In genomic region chr4:135855080-135855479, GRCm38 (mm10) we compare ENCODE assay signal across 8 mouse cellular contexts. TPM values are rescaled to one million over a fixed set of nuclear protein-coding genes. Genes with fewer than 3 reads are reported as not detected.
DNase-seq lines count a peak whose midpoint lies in the region; ATAC-seq and TF ChIP-seq lines count a peak whose summit lies in the region.

No protein-coding gene starts in this region.

- peak; percentile 17; the same call in 1 of the 2 replicates for ATAC-seq in kidney, embryonic 16.5 days (ENCODE audit: low FRiP score, low TSS enrichment)
- ATAC-seq in granulocyte monocyte progenitor cell, adult 5-6 weeks (replicated peaks; ENCODE audit: poor library complexity, severe bottlenecking): peak; percentile 53
- no peak for ATAC-seq in liver, embryonic 16.5 days (ENCODE audit: low read depth)

- TF ChIP-seq CTCF in bone marrow, adult 2 months (IDR thresholded peaks at IDR 0.05; ENCODE audit: control insufficient read depth, insufficient read depth, low read length): no peak

- 4% methylated on average over 6 of the region's 6 CpGs for WGBS in kidney, embryonic 16.5 days
- WGBS in bone marrow, adult 2 months: 8% methylated on average over 6 of the region's 6 CpGs
- WGBS in liver, embryonic 16.5 days (ENCODE audit: insufficient replicate concordance): 3% methylated on average over 6 of the region's 6 CpGs

- H3K4me3 ChIP-seq in kidney, embryonic 16.5 days (ENCODE audit: low read length): peak overlapping the region; percentile 95
- H3K4me3 ChIP-seq in bone marrow, adult 2 months (replicated peaks; ENCODE audit: control insufficient read depth, low read depth, low read length): peak overlapping the region; percentile 82
- H3K4me3 ChIP-seq in liver, embryonic 16.5 days (ENCODE audit: low read depth, low read length): peak overlapping the region; percentile 98

- peak overlapping the region; percentile 74 for H3K4me2 ChIP-seq in kidney, embryonic 16.5 days (replicated peaks; ENCODE audit: low read depth, low read length)
- H3K4me2 ChIP-seq in liver, embryonic 16.5 days (ENCODE audit: low read depth, low read length): peak overlapping the region; percentile 95

- TF ChIP-seq POLR2A in bone marrow, adult 2 months (IDR thresholded peaks at IDR 0.05; ENCODE audit: borderline replicate concordance, control insufficient read depth, low read depth, low read length): no peak

- no peak for DNase-seq in kidney, postnatal 36 days
- no peak for DNase-seq in right cerebral cortex, postnatal 4 days
- no peak for DNase-seq in gastrocnemius, adult 18-20 months (ENCODE audit: low spot score)
- no peak for DNase-seq in layer of hippocampus, postnatal 14 days (ENCODE audit: low spot score in 2 of 2)

- peaks cover 29% of the 10 kb centered on the region for H3K4me1 ChIP-seq in kidney, embryonic 16.5 days (ENCODE audit: insufficient read depth, low read length)
- H3K4me1 ChIP-seq in bone marrow, adult 2 months (ENCODE audit: control insufficient read depth, insufficient read depth, low read length): peaks cover 2% of the 10 kb centered on the region; the same call in 1 of the 2 replicates
- peaks cover 72% of the 10 kb centered on the region for H3K4me1 ChIP-seq in liver, embryonic 16.5 days (ENCODE audit: control insufficient read depth, low read depth, low read length)

- H3K9ac ChIP-seq in kidney, embryonic 16.5 days (replicated peaks; ENCODE audit: low read length): peak overlapping the region; percentile 91
- peak overlapping the region; percentile 94 for H3K9ac ChIP-seq in liver, embryonic 16.5 days (ENCODE audit: low read depth, low read length)

- no peaks in the 10 kb centered on the region for H3K27me3 ChIP-seq in kidney, embryonic 16.5 days (ENCODE audit: insufficient read depth, low read length)
- H3K27me3 ChIP-seq in liver, embryonic 16.5 days (ENCODE audit: control insufficient read depth, insufficient read depth, low read depth, low read length): no peaks in the 10 kb centered on the region

- H3K27ac ChIP-seq in kidney, embryonic 16.5 days (ENCODE audit: low read length): peak overlapping the region; percentile 100
- peak overlapping the region; percentile 99 for H3K27ac ChIP-seq in bone marrow, adult 2 months (ENCODE audit: control insufficient read depth, insufficient read depth, low read depth, low read length, poor library complexity)
- H3K27ac ChIP-seq in liver, embryonic 16.5 days (ENCODE audit: low read length): peak overlapping the region; percentile 99

- no peaks in the 10 kb centered on the region for H3K9me3 ChIP-seq in kidney, embryonic 16.5 days (ENCODE audit: low read length)
- no peaks in the 10 kb centered on the region for H3K9me3 ChIP-seq in liver, embryonic 16.5 days (replicated peaks; ENCODE audit: control insufficient read depth, low read length)

- H3K36me3 ChIP-seq in kidney, embryonic 16.5 days (ENCODE audit: insufficient read depth, low read length): peaks cover 6% of the 10 kb centered on the region; the same call in 1 of the 2 replicates
- H3K36me3 ChIP-seq in liver, embryonic 16.5 days (ENCODE audit: control insufficient read depth, insufficient read depth): peaks cover 10% of the 10 kb centered on the region

RNA-seq across cellular contexts. Expression of gene Srsf10, which starts 0.5 kb away (rescaled TPM):
- polyA plus RNA-seq in kidney, embryonic 16.5 days (2015; fragmentation: Nextera tagmentation; extraction: Ambion mirVana): 242 and 253 TPM in 2 replicates
- 221 and 300 TPM in 2 replicates for polyA plus RNA-seq in bone marrow, adult 2 months (2011; ENCODE audit: insufficient read depth, insufficient read length, low replicate concordance, missing spikeins)
- 140 TPM in 2 replicates for total RNA-seq in granulocyte monocyte progenitor cell, adult 5-6 weeks (2014; fragmentation: Nextera tagmentation)
- 191 and 201 TPM in 2 replicates for total RNA-seq in granulocyte monocyte progenitor cell, adult 5-6 weeks (2017)
- polyA plus RNA-seq in liver, embryonic 16.5 days (2015; fragmentation: Nextera tagmentation; extraction: Ambion mirVana): 81.8 and 90.3 TPM in 2 replicates
- 10 to 100 TPM; 25.6 to 27.0 TPM for total RNA-seq in gastrocnemius, adult 18-20 months (2021)
- 10 to 100 TPM; 78.4 to 85.6 TPM for total RNA-seq in layer of hippocampus, postnatal 14 days (2021)

RNA-seq across cellular contexts. Expression of gene Pnrc2, which starts 18.6 kb away (rescaled TPM):
- polyA plus RNA-seq in kidney, embryonic 16.5 days (2015; fragmentation: Nextera tagmentation; extraction: Ambion mirVana): 211 and 212 TPM in 2 replicates
- 37.3 and 38.3 TPM in 2 replicates for polyA plus RNA-seq in bone marrow, adult 2 months (2011; ENCODE audit: insufficient read depth, insufficient read length, low replicate concordance, missing spikeins)
- 65.4 and 67.9 TPM in 2 replicates for total RNA-seq in granulocyte monocyte progenitor cell, adult 5-6 weeks (2014; fragmentation: Nextera tagmentation)
- total RNA-seq in granulocyte monocyte progenitor cell, adult 5-6 weeks (2017): 159 and 192 TPM in 2 replicates
- polyA plus RNA-seq in liver, embryonic 16.5 days (2015; fragmentation: Nextera tagmentation; extraction: Ambion mirVana): 74.9 and 81.1 TPM in 2 replicates
- 10 to 100 TPM; 39.8 to 42.2 TPM for total RNA-seq in gastrocnemius, adult 18-20 months (2021)
- 10 to 100 TPM; 59.5 to 67.2 TPM for total RNA-seq in layer of hippocampus, postnatal 14 days (2021)

RNA-seq across cellular contexts. Expression of gene Cnr2, which starts 40.1 kb away (rescaled TPM):
- polyA plus RNA-seq in kidney, embryonic 16.5 days (2015; fragmentation: Nextera tagmentation; extraction: Ambion mirVana): 1.0 and 1.1 TPM in 2 replicates
- 4.6 and 12.2 TPM in 2 replicates for polyA plus RNA-seq in bone marrow, adult 2 months (2011; ENCODE audit: insufficient read depth, insufficient read length, low replicate concordance, missing spikeins)
- total RNA-seq in granulocyte monocyte progenitor cell, adult 5-6 weeks (2014; fragmentation: Nextera tagmentation): 4.5 and 6.0 TPM in 2 replicates
- total RNA-seq in granulocyte monocyte progenitor cell, adult 5-6 weeks (2017): 4.0 and 5.1 TPM in 2 replicates
- polyA plus RNA-seq in liver, embryonic 16.5 days (2015; fragmentation: Nextera tagmentation; extraction: Ambion mirVana): 2.9 TPM in 2 replicates
- under 1 TPM in 1 of 2 experiments, not detected in 1; 0.12 TPM for total RNA-seq in gastrocnemius, adult 18-20 months (2021)
- total RNA-seq in layer of hippocampus, postnatal 14 days (2021): under 1 TPM in 1 of 2 experiments, not detected in 1; 0.09 TPM

Comparison
In these comparisons a context has a peak if more than half of its experiments do, and no peak if none do; other contexts are left out.
1. RNA of gene Cnr2, which starts 40.1 kb away (total RNA-seq): 4.0 to 6.0 TPM in granulocyte monocyte progenitor cell, adult 5-6 weeks; 0.12 TPM in gastrocnemius, adult 18-20 months and 0.09 TPM in layer of hippocampus, postnatal 14 days; every median in the first group is over 4 times any median in the second.
2. Peak in every context shown above with its lines, with median percentiles within 50 percentile points of each other: H3K27ac ChIP-seq and H3K4me3 ChIP-seq.